Mouse (Mus musculus): ENCODE data around the gene Shroom3.

- TF ChIP-seq CTCF (IDR thresholded peaks at IDR 0.05; ENCODE audit: low read depth, low read length) = no peak
- no peak for TF ChIP-seq POLR2A (IDR thresholded peaks at IDR 0.05; ENCODE audit: borderline replicate concordance, low read depth, low read length)
Observed at GRCm38 (mm10) chr5:92725935-92726334, 42.7 kb downstream of the Shroom3 start.

Measured in bone marrow macrophage, adult 2 months (primary cell).